Mouse (Mus musculus) stomach, postnatal 0 days (tissue): ENCODE data around the gene Kif26a. TPM values are rescaled to one million over a fixed set of nuclear protein-coding genes. Genes with fewer than 3 reads are reported as not detected.

ENCODE experiments used
- ATAC-seq: fragments of 200-750 bp; cut with Nextera tagmentation; 2 replicates; pipeline ENCODE4 v1.8.0; 2017; ENCODE audit not compliant: low FRiP score, low TSS enrichment
- DNase-seq: peaks from one replicate; pipeline ENCODE4 v3.0.0-alpha.2; 2016; ENCODE audit warnings: low spot score
- H3K27ac ChIP-seq: fragments of 300-500 bp; sonication (generic); replicated peaks from 2 replicates; pipeline ENCODE4 v1.5.1; 2014; ENCODE audit warnings: mild to moderate bottlenecking, control low read depth
- H3K27me3 ChIP-seq: fragments of 300-500 bp; sonication (generic); 2 replicates; pipeline ENCODE4 v1.6.1; 2014; ENCODE audit warnings: low read length; ENCODE audit not compliant: control insufficient read depth, insufficient read depth
- H3K36me3 ChIP-seq: fragments of 300-500 bp; sonication (generic); 2 replicates; pipeline ENCODE4 v1.6.1; 2014; ENCODE audit warnings: low read length, mixed read lengths; ENCODE audit not compliant: control insufficient read depth, insufficient read depth
- H3K4me1 ChIP-seq: fragments of 300-500 bp; sonication (generic); replicated peaks from 2 replicates; pipeline ENCODE4 v1.6.1; 2014; ENCODE audit warnings: antibody characterized with exemption; ENCODE audit not compliant: control insufficient read depth, insufficient read depth
- H3K4me2 ChIP-seq: fragments of 300-500 bp; sonication (generic); replicated peaks from 2 replicates; pipeline ENCODE4 v1.6.1; 2014; ENCODE audit warnings: low read depth, mild to moderate bottlenecking, control low read depth, moderate library complexity
- H3K4me3 ChIP-seq: fragments of 300-500 bp; sonication (generic); 2 replicates; pipeline ENCODE4 v1.5.1; 2014; ENCODE audit warnings: low read depth, low read length, control low read depth
- H3K9ac ChIP-seq: fragments of 300-500 bp; sonication (generic); 2 replicates; pipeline ENCODE4 v1.6.1; 2014; ENCODE audit warnings: mild to moderate bottlenecking, low read length, control low read depth, mixed read lengths
- H3K9me3 ChIP-seq: fragments of 300-500 bp; sonication (generic); 2 replicates; pipeline ENCODE4 v1.6.1; 2016; ENCODE audit warnings: low read length; ENCODE audit not compliant: control insufficient read depth
- CTCF ChIP-seq: IDR thresholded peaks from 2 replicates; pipeline ENCODE4 v1.5.1; 2016; ENCODE audit warnings: antibody characterized with exemption, low read depth, mild to moderate bottlenecking, moderate library complexity
- EP300 ChIP-seq: optimal IDR thresholded peaks from 2 replicates; pipeline ENCODE3; 2016; ENCODE audit warnings: antibody characterized with exemption
- WGBS: fragments of 180-500 bp; shearing (Covaris S2); extraction: QIAGEN DNeasy Blood & Tissue Kit; methylation state at CpG from one replicate; pipeline ENCODE4 v1.1.7; 2014; 5-methylcytosine and 5-hydroxymethylcytosine counted together
- polyA plus RNA-seq: library from polyadenylated mRNA; unstranded; fragments of >200 nt; fragmentation: Nextera tagmentation; extraction: Ambion mirVana; gene quantifications from 2 replicates; pipeline ENCODE4 v1.2.1, GENCODE M21; 2015

Kif26a gene
- polyA plus RNA-seq, 1 experiment from 2014 or later: 0.75 TPM

DNA sequence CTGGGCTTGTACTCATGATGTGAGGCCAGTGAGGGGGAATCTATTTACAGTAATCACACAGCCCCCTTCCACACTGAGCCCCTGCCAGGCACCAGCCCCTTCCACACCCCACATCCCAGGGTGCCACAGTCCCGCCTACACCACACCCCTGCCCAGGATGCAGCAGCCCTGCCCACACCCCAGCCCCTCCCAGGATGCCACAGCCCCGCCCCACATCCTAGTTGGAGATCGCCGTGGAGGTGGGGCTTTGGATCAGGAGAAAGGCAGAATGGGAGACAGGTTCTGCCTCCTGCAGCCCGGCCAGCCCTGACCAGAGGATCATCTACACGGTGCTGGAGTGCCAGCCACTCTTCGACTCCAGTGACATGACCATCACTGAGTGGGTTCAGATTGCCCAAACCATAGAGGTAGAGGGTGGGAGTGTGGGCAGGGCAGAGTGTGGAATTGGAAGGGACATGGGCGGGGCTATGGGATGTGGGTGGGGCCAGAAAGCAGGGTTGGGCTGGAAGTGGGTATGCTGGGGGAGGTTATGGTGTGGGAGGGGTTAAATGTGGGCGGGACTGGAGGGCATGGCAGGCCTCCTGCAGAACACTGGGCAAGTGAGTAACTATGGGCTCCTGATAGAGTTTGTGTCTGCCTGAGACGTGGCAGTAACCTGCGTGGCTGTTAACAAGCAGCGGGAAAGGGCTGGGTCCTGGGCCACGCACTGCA, 33.2 kb upstream of the Kif26a start:
- TF ChIP-seq EP300 (no peak), CTCF (no peak)
- no peaks in the 10 kb centered on the region for H3K27me3 ChIP-seq
- H3K27ac ChIP-seq: peak overlapping the region; percentile 40; the same call in 1 of the 2 replicates
- H3K4me3 ChIP-seq: no peak overlapping the region
- no peak overlapping the region for H3K9ac ChIP-seq
- ATAC-seq: peak; percentile 28
- H3K9me3 ChIP-seq: no peaks in the 10 kb centered on the region
- DNase-seq: peak; percentile 62
- WGBS: 15% methylated on average over 13 of the region's 13 CpGs
- no peaks in the 10 kb centered on the region for H3K4me1 ChIP-seq
- H3K36me3 ChIP-seq: no peaks in the 10 kb centered on the region
- H3K4me2 ChIP-seq: no peak overlapping the region

DNA sequence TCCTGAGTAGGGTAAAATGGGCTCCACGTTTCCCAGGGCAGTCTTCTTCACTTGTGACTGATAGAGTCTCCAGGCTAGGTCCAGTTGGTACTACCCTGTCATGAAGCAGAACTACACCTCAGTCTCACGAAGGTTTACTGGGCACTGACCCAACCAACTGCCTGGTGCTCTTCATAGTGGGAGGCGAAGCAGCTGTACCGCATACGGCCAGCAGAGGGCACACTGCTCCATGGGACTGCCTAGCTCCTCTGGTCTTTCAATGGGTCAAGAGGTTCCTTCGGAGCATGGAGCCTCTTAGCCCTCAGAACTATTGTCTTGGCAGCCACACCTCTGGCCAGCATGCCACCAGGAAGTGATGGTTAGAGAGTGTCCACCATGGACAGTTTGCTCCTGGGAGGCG, 32.3 kb upstream of the Kif26a start:
- Histone ChIP-seq H3K36me3 (no peaks in the 10 kb centered on the region), H3K27ac (peak overlapping the region; percentile 40; the same call in 1 of the 2 replicates), H3K4me2 (no peak overlapping the region), H3K4me3 (no peak overlapping the region), H3K27me3 (no peaks in the 10 kb centered on the region), H3K9me3 (no peaks in the 10 kb centered on the region), H3K9ac (no peak overlapping the region), H3K4me1 (no peaks in the 10 kb centered on the region)
- TF ChIP-seq CTCF (peak; percentile 99), EP300 (no peak)
- DNase-seq: peak; percentile 86
- WGBS: 14% methylated on average over 7 of the region's 7 CpGs
- ATAC-seq: peak; percentile 17

DNA sequence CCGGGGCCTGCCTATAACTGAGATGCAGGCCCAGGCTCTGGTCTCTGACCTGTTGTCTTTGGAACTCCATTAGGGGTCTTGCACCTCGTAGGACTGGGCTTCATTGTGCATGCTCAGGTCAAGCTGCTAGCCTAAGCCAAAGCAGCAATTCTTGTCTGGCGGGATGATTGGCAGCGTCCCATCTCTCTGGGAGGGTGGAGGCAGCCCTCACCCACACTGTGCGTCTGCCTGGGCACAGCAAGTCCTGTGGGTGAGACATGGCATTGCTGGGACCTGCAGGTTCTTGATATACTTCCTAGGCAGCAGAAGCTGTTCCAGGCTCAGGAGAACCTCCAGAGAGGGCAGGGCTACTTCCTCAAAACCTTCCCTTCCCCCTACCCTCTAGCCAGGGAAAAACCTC, 29.0 kb upstream of the Kif26a start:
- ATAC-seq (0 out of 2 replicates have a peak, but pooled peaks have one; percentile 5), DNase-seq (no peak)
- H3K36me3 ChIP-seq: no peaks in the 10 kb centered on the region
- H3K4me2 ChIP-seq: peak overlapping the region; percentile 17; the same call in 1 of the 2 replicates
- H3K27ac ChIP-seq: peak overlapping the region; percentile 56; the same call in 1 of the 2 replicates
- no peaks in the 10 kb centered on the region for H3K4me1 ChIP-seq
- WGBS: 68% methylated on average over 5 of the region's 5 CpGs
- H3K9me3 ChIP-seq: no peaks in the 10 kb centered on the region
- TF ChIP-seq EP300 (no peak), CTCF (no peak)
- H3K27me3 ChIP-seq: no peaks in the 10 kb centered on the region
- H3K9ac ChIP-seq: no peak overlapping the region
- no peak overlapping the region for H3K4me3 ChIP-seq

DNA sequence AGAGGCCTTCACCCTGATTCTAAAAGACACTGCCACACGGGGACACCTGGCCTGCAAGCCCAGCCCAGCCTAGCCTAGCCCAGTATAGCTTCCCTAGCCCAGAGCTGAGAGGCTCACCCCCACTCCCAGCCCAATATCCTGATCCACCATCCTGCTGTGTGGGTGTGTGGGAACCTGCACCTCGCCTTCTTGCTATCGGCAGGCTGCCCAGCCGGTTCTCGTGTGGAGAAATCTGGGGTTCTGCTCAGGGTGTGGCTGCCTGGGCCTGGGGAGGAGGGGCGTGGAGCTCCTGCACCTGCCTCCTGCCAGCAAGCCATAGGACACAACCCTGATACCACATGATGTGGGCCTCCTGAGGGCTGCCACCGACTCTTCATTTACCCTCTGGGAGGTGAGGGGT, 28.4 kb upstream of the Kif26a start:
- 42% methylated on average over 7 of the region's 7 CpGs for WGBS
- Histone ChIP-seq H3K9ac (no peak overlapping the region; the same call in 1 of the 2 replicates), H3K36me3 (no peaks in the 10 kb centered on the region), H3K27me3 (no peaks in the 10 kb centered on the region), H3K4me3 (no peak overlapping the region), H3K4me2 (peak overlapping the region; percentile 17; the same call in 1 of the 2 replicates), H3K9me3 (no peaks in the 10 kb centered on the region), H3K4me1 (no peaks in the 10 kb centered on the region), H3K27ac (peak overlapping the region; percentile 56; the same call in 1 of the 2 replicates)
- peak; percentile 90 for DNase-seq
- TF ChIP-seq CTCF (no peak), EP300 (no peak)
- peak; percentile 78 for ATAC-seq

DNA sequence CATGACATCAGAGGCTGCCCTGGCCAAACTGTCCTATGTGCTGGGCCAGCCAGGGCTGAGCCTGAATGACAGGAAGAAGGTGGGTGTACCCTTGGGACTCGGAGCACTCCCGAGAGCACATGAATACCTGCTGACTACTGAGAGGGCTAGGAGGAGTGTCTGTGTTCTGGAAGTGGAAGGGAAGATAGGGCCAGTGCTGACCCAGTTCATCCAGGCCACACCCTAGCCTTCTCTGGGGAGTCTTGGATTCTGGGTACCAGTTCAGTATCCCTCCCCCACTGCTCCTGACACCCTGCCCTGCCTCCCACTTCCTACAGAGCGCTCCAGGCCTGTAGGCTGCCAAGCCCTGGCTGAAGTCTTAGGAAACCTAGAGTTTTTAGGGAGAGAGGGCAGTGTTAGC, 24.8 kb upstream of the Kif26a start:
- H3K4me1 ChIP-seq: no peaks in the 10 kb centered on the region
- ATAC-seq (no peak), DNase-seq (no peak)
- no peaks in the 10 kb centered on the region for H3K36me3 ChIP-seq
- H3K9me3 ChIP-seq: no peaks in the 10 kb centered on the region
- H3K9ac ChIP-seq: no peak overlapping the region
- no peaks in the 10 kb centered on the region for H3K27me3 ChIP-seq
- H3K4me3 ChIP-seq: no peak overlapping the region
- no peak for TF ChIP-seq EP300
- TF ChIP-seq CTCF: no peak
- WGBS: 67% methylated on average over 3 of the region's 3 CpGs
- peak overlapping the region; percentile 18; the same call in 1 of the 2 replicates for H3K27ac ChIP-seq
- H3K4me2 ChIP-seq: no peak overlapping the region

DNA sequence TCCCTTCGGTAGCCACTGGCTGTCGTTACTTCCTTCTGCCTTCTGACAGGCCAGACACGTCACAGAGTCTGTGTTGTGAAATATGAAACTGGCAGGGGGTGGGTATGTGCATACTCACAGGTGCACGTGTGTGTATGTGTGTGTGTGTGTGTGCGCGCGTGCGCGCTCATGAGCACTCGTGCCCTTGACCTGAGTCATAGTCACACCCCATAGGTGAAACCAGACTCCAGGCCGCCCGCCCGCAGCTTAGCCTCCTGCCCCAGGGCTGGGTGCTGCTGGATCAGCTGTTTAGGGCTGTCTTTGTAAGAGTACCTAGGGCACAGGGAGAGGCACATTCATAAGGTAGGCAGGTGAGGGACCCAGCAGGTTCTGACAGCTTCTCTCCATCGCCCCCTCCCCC, 20.1 kb upstream of the Kif26a start:
- no peaks in the 10 kb centered on the region for H3K9me3 ChIP-seq
- peak overlapping the region; percentile 88 for H3K27ac ChIP-seq
- WGBS: 39% methylated on average over 14 of the region's 14 CpGs
- no peaks in the 10 kb centered on the region for H3K36me3 ChIP-seq
- H3K4me3 ChIP-seq: no peak overlapping the region
- TF ChIP-seq EP300: peak; percentile 86
- TF ChIP-seq CTCF: no peak
- peaks cover 6% of the 10 kb centered on the region for H3K4me1 ChIP-seq
- no peak overlapping the region for H3K4me2 ChIP-seq
- H3K27me3 ChIP-seq: no peaks in the 10 kb centered on the region
- peak; percentile 96 for DNase-seq
- no peak overlapping the region for H3K9ac ChIP-seq
- ATAC-seq: peak; percentile 86
